ENCODE assay signal across 10 mouse cellular contexts in the genomic region with DNA sequence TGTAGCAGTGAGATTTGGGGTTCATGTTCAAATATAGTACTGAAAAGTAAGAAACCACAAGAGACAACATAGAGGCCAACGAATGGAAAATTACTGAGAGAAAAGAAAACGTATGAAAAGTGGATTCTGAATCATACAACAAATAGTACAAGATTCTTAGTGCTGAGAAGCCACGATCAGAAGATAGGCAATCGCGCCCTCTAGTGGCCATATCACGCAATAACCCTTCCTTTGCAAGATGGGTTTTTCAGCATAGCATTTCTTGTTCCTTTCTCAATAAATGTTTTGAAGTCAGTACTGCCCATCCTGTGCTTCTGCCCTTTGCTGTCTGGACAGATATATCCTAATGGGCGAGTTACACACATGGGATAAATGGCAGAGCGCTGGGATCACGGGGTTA. TPM values are rescaled to one million over a fixed set of nuclear protein-coding genes. Genes with fewer than 3 reads are reported as not detected.
DNase-seq lines count a peak whose midpoint lies in the region; ATAC-seq lines count a peak whose summit lies in the region.
"Had no signal": no experiment of that assay in that cellular context is flagged by ENCODE, and none has a peak within 500 bp of the region (broad histone marks: within the 10 kb centered on the region; RNA-seq: fewer than 3 reads in every experiment).

No protein-coding gene starts in this region.

- no peaks in the 10 kb centered on the region for H3K36me3 ChIP-seq in kidney, embryonic 15.5 days
- no peaks in the 10 kb centered on the region for H3K36me3 ChIP-seq in neural tube, embryonic 11.5 days (ENCODE audit: control insufficient read depth, insufficient read depth, low read length)

- no peaks in the 10 kb centered on the region for H3K27me3 ChIP-seq in kidney, embryonic 15.5 days
- H3K27me3 ChIP-seq in neural tube, embryonic 11.5 days (ENCODE audit: control insufficient read depth, insufficient read depth, low read length): no peaks in the 10 kb centered on the region

- DNase-seq in kidney, adult 18-20 months: peak; percentile 59
- DNase-seq in Muller cell, postnatal 12 days (ENCODE audit: inconsistent ontology term): peak; percentile 29
- peak; percentile 27 for DNase-seq in cerebellum, adult 9-10 months
- DNase-seq in gastrocnemius, postnatal 14 days: peak; percentile 9
- DNase-seq in left cerebral cortex, adult 8-10 months (ENCODE audit: low spot score in 2 of 2): peak; percentile 8 to 34
- peak; percentile 58 for DNase-seq in neural tube, embryonic 11.5 days (ENCODE audit: low spot score)

- no peaks in the 10 kb centered on the region for H3K4me1 ChIP-seq in kidney, embryonic 15.5 days
- H3K4me1 ChIP-seq in neural tube, embryonic 11.5 days (ENCODE audit: control insufficient read depth, insufficient read depth, low read length): no peaks in the 10 kb centered on the region

- H3K9me3 ChIP-seq in kidney, embryonic 15.5 days (replicated peaks): no peaks in the 10 kb centered on the region
- H3K9me3 ChIP-seq in neural tube, embryonic 11.5 days (ENCODE audit: control insufficient read depth, low read length): no peaks in the 10 kb centered on the region

- intact Hi-C loops in gastrocnemius, postnatal 14 days (cut with DNase I; ENCODE audit: low total_unique reads): no loop called here

- WGBS in kidney, embryonic 15.5 days: 10% methylated on average over 9 of the region's 9 CpGs
- 9% methylated on average over 9 of the region's 9 CpGs for WGBS in neural tube, embryonic 11.5 days

- H3K9ac ChIP-seq in kidney, embryonic 15.5 days: no peak overlapping the region
- no peak overlapping the region for H3K9ac ChIP-seq in neural tube, embryonic 11.5 days (ENCODE audit: low read length)

- ATAC-seq in kidney, embryonic 15.5 days (replicated peaks; ENCODE audit: low FRiP score): no peak
- ATAC-seq in neural tube, embryonic 11.5 days (ENCODE audit: insufficient read depth, low FRiP score, low TSS enrichment): no peak
- ATAC-seq in erythroid progenitor cell, adult 5-6 weeks (replicated peaks; ENCODE audit: low FRiP score, poor library complexity, severe bottlenecking): no peak

- no peak overlapping the region for H3K4me2 ChIP-seq in kidney, embryonic 15.5 days
- no peak overlapping the region for H3K4me2 ChIP-seq in neural tube, embryonic 11.5 days (ENCODE audit: low read depth)

- H3K27ac ChIP-seq in kidney, embryonic 15.5 days: no peak overlapping the region
- no peak overlapping the region for H3K27ac ChIP-seq in neural tube, embryonic 11.5 days (ENCODE audit: low read depth, low read length)

- H3K4me3 ChIP-seq in kidney, embryonic 15.5 days (replicated peaks): no peak overlapping the region
- H3K4me3 ChIP-seq in neural tube, embryonic 11.5 days (ENCODE audit: low read depth, low read length): no peak overlapping the region
- H3K4me3 ChIP-seq: myocyte had no signal

RNA-seq across cellular contexts. Expression of gene Fam90a1a, which starts 3.2 kb away (rescaled TPM):
- not detected in 2 replicates for polyA plus RNA-seq in kidney, embryonic 15.5 days (2015; fragmentation: Nextera tagmentation; extraction: Ambion mirVana)
- not detected for total RNA-seq in gastrocnemius, postnatal 14 days (2021)
- not detected for total RNA-seq in left cerebral cortex, adult 8-10 months (2022)
- polyA plus RNA-seq in neural tube, embryonic 11.5 days (2014; fragmentation: Nextera tagmentation; extraction: Ambion mirVana): not detected in 2 replicates
- not detected in 2 replicates for total RNA-seq in erythroid progenitor cell, adult 5-6 weeks (2015; ENCODE audit: low replicate concordance)
- not detected in 2 replicates for total RNA-seq in erythroid progenitor cell, adult 5-6 weeks (2017; ENCODE audit: low replicate concordance)
- total RNA-seq: gastrocnemius, postnatal 4 days had no signal
- polyA plus RNA-seq: myocyte had no signal

RNA-seq across cellular contexts. Expression of gene Defb13, which starts 8.8 kb away (rescaled TPM):
- not detected in 2 replicates for polyA plus RNA-seq in kidney, embryonic 15.5 days (2015; fragmentation: Nextera tagmentation; extraction: Ambion mirVana)
- not detected for total RNA-seq in gastrocnemius, postnatal 14 days (2021)
- not detected for total RNA-seq in left cerebral cortex, adult 8-10 months (2022)
- not detected in 2 replicates for polyA plus RNA-seq in neural tube, embryonic 11.5 days (2014; fragmentation: Nextera tagmentation; extraction: Ambion mirVana)
- total RNA-seq in erythroid progenitor cell, adult 5-6 weeks (2015; ENCODE audit: low replicate concordance): not detected in 2 replicates
- not detected in 2 replicates for total RNA-seq in erythroid progenitor cell, adult 5-6 weeks (2017; ENCODE audit: low replicate concordance)
- total RNA-seq: gastrocnemius, postnatal 4 days had no signal
- polyA plus RNA-seq: myocyte had no signal

RNA-seq across cellular contexts. Expression of gene Ccdc70, which starts 14.3 kb away (rescaled TPM):
- polyA plus RNA-seq in kidney, embryonic 15.5 days (2015; fragmentation: Nextera tagmentation; extraction: Ambion mirVana): not detected in 2 replicates
- total RNA-seq in gastrocnemius, postnatal 14 days (2021): not detected
- not detected for total RNA-seq in left cerebral cortex, adult 8-10 months (2022)
- polyA plus RNA-seq in neural tube, embryonic 11.5 days (2014; fragmentation: Nextera tagmentation; extraction: Ambion mirVana): not detected in 2 replicates
- not detected in 2 replicates for total RNA-seq in erythroid progenitor cell, adult 5-6 weeks (2015; ENCODE audit: low replicate concordance)
- not detected in 2 replicates for total RNA-seq in erythroid progenitor cell, adult 5-6 weeks (2017; ENCODE audit: low replicate concordance)
- total RNA-seq: gastrocnemius, postnatal 4 days had no signal
- polyA plus RNA-seq: myocyte had no signal

RNA-seq across cellular contexts. Expression of gene Defb35, which starts 17.2 kb away (rescaled TPM):
- polyA plus RNA-seq in kidney, embryonic 15.5 days (2015; fragmentation: Nextera tagmentation; extraction: Ambion mirVana): not detected in 2 replicates
- not detected for total RNA-seq in gastrocnemius, postnatal 14 days (2021)
- not detected for total RNA-seq in left cerebral cortex, adult 8-10 months (2022)
- polyA plus RNA-seq in neural tube, embryonic 11.5 days (2014; fragmentation: Nextera tagmentation; extraction: Ambion mirVana): not detected in 2 replicates
- total RNA-seq in erythroid progenitor cell, adult 5-6 weeks (2015; ENCODE audit: low replicate concordance): not detected in 2 replicates
- not detected in 2 replicates for total RNA-seq in erythroid progenitor cell, adult 5-6 weeks (2017; ENCODE audit: low replicate concordance)
- total RNA-seq: gastrocnemius, postnatal 4 days had no signal
- polyA plus RNA-seq: myocyte had no signal

RNA-seq across cellular contexts. Expression of gene Defb15, which starts 22.8 kb away (rescaled TPM):
- polyA plus RNA-seq in kidney, embryonic 15.5 days (2015; fragmentation: Nextera tagmentation; extraction: Ambion mirVana): not detected in 2 replicates
- not detected for total RNA-seq in gastrocnemius, postnatal 14 days (2021)
- not detected for total RNA-seq in left cerebral cortex, adult 8-10 months (2022)
- polyA plus RNA-seq in neural tube, embryonic 11.5 days (2014; fragmentation: Nextera tagmentation; extraction: Ambion mirVana): not detected in 2 replicates
- not detected in 2 replicates for total RNA-seq in erythroid progenitor cell, adult 5-6 weeks (2015; ENCODE audit: low replicate concordance)
- not detected in 2 replicates for total RNA-seq in erythroid progenitor cell, adult 5-6 weeks (2017; ENCODE audit: low replicate concordance)
- total RNA-seq: gastrocnemius, postnatal 4 days had no signal
- polyA plus RNA-seq: myocyte had no signal

Comparison
In these comparisons a context has a peak if more than half of its experiments do, and no peak if none do; other contexts are left out.
1. DNase-seq: peak in every context shown above with its lines; median percentile 59 in kidney, adult 18-20 months; 58 in neural tube, embryonic 11.5 days; 29 in Muller cell, postnatal 12 days; 27 in cerebellum, adult 9-10 months; 21 in left cerebral cortex, adult 8-10 months; 9 in gastrocnemius, postnatal 14 days.